Mouse (Mus musculus) olfactory bulb, adult 2 months (tissue): ENCODE results near the gene Nkiras1.
"Not testable (repeated sequence)": the region's sequence is repeated elsewhere in the genome, so short reads cannot be mapped to it uniquely, and the experiment has no call there.

Source experiments
- CTCF ChIP-seq: fragments of 200-500 bp; IDR thresholded peaks from 2 replicates; pipeline ENCODE4 v1.5.1; 2012; ENCODE audit warnings: low read depth, mild to moderate bottlenecking, low read length, moderate library complexity; ENCODE audit not compliant: insufficient read depth
- POLR2A ChIP-seq: fragments of 200-500 bp; IDR thresholded peaks from 2 replicates; pipeline ENCODE4 v1.6.1; 2012; ENCODE audit warnings: mild to moderate bottlenecking, low read depth, low read length, moderate library complexity; ENCODE audit not compliant: insufficient read depth

GRCm38 (mm10) chr14:18231866-18232265, 39.1 kb upstream of the Nkiras1 start:
- TF ChIP-seq CTCF, POLR2A: not testable (repeated sequence)
